Mouse (Mus musculus) limb, embryonic 15.5 days (tissue): Measurements from ENCODE around the gene Cdh8. TPM values are rescaled to one million over a fixed set of nuclear protein-coding genes. Genes with fewer than 3 reads are reported as not detected.

Experiments
- ATAC-seq: fragments of 200-750 bp; cut with Nextera tagmentation; 2 replicates; pipeline ENCODE4 v1.8.0; 2017; ENCODE audit warnings: low read depth, moderate TSS enrichment; ENCODE audit not compliant: insufficient number of reproducible peaks, low FRiP score, low TSS enrichment
- H3K27ac ChIP-seq: fragments of 300-500 bp; sonication (generic); 2 replicates; pipeline ENCODE4 v1.5.1; 2015; ENCODE audit warnings: moderate library complexity, mild to moderate bottlenecking, inconsistent platforms
- H3K27me3 ChIP-seq: fragments of 300-500 bp; sonication (generic); 2 replicates; pipeline ENCODE4 v1.6.1; 2015; ENCODE audit warnings: inconsistent platforms
- H3K36me3 ChIP-seq: fragments of 300-500 bp; sonication (generic); 2 replicates; pipeline ENCODE4 v1.6.1; 2015; ENCODE audit warnings: inconsistent platforms
- H3K4me1 ChIP-seq: fragments of 300-500 bp; sonication (generic); 2 replicates; pipeline ENCODE4 v1.6.1; 2015; ENCODE audit warnings: inconsistent platforms
- H3K4me2 ChIP-seq: fragments of 300-500 bp; sonication (generic); 2 replicates; pipeline ENCODE4 v1.6.1; 2015; ENCODE audit warnings: mild to moderate bottlenecking, inconsistent platforms
- H3K4me3 ChIP-seq: fragments of 300-500 bp; sonication (generic); 2 replicates; pipeline ENCODE4 v1.5.1; 2015; ENCODE audit warnings: mild to moderate bottlenecking, inconsistent platforms
- H3K9ac ChIP-seq: fragments of 300-500 bp; sonication (generic); 2 replicates; pipeline ENCODE4 v1.6.1; 2015; ENCODE audit warnings: inconsistent platforms
- H3K9me3 ChIP-seq: fragments of 300-500 bp; sonication (generic); 2 replicates; pipeline ENCODE4 v1.6.1; 2016; ENCODE audit warnings: inconsistent platforms
- WGBS: fragments of 180-500 bp; shearing (Covaris S2); methylation state at CpG from one replicate; pipeline ENCODE4 v1.1.7; 2015; 5-methylcytosine and 5-hydroxymethylcytosine counted together
- polyA plus RNA-seq: library from polyadenylated mRNA; unstranded; fragments of >200 nt; fragmentation: Nextera tagmentation; extraction: Ambion mirVana; gene quantifications from 2 replicates; pipeline ENCODE4 v1.2.1, GENCODE M21; 2015

The Cdh8 gene
- polyA plus RNA-seq, 1 experiment from 2014 or later: 2.1 TPM

DNA sequence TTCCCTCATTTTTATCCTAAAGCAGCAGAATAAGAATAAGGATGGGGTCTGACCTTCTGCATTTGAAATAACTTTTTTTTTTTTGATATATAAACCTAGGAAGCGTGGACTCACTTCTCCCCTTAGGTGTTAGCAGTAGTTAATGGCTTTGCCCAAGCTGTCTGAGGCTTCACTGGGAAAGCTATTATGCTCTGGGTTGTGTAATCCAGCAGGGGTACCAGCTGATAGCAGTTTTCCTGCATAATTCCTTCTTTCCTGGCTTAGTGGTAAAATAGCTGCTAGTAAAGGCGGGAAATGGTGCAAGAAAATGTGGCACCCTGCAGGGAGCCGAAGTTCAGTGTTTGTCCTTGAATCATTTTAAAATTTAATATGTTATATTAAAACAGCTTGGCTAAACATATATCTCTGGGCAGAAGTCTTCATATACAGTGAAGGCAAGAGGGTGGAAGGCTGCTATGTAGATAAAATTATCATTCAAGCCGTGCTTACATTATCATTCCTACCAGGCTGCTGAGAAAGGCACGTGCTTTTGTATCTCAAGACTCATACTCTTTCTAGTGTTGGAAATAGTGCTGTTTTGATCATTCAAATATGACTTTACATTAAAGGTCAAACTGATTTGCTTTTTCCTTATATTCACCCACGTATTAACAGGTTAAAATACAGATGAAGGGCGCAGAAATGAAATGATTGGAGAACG lies 367.5 kb downstream of the Cdh8 start:
- ATAC-seq: no peak
- Histone ChIP-seq H3K27me3 (no peaks in the 10 kb centered on the region), H3K4me2 (no peak overlapping the region), H3K9me3 (no peaks in the 10 kb centered on the region), H3K36me3 (no peaks in the 10 kb centered on the region), H3K9ac (no peak overlapping the region), H3K27ac (no peak overlapping the region), H3K4me1 (no peaks in the 10 kb centered on the region), H3K4me3 (no peak overlapping the region)
- WGBS: 71% methylated on average over 8 of the region's 8 CpGs

GRCm38 (mm10) chr8:99040423-99040822 lies 375.8 kb downstream of the Cdh8 start:
- Histone ChIP-seq H3K9me3 (no peaks in the 10 kb centered on the region), H3K27me3 (no peaks in the 10 kb centered on the region), H3K9ac (no peak overlapping the region), H3K36me3 (no peaks in the 10 kb centered on the region), H3K4me1 (no peaks in the 10 kb centered on the region), H3K4me3 (no peak overlapping the region), H3K4me2 (no peak overlapping the region), H3K27ac (no peak overlapping the region)
- ATAC-seq: no peak
- 92% methylated on average over 2 of the region's 2 CpGs for WGBS

DNA sequence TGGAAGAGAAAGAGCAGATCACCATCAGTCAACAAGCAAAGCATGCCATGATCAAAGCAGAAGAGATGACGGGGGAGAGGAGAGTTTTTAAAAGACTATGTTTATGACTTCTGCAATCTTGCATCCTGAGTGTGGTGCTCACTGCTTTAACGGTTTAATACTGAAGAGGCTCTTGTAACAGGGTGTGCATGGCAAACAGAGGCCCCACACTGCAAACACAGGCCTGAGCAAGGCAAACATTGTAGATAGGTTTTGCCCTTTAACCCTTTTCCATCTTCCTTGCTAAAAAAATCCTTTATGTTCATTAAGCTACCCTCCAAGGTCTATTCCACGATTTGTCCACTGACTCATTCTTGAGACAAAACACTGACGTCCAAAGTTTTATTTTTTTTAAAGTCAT lies 385.2 kb downstream of the Cdh8 start:
- no peak for ATAC-seq
- WGBS: 64% methylated on average over 4 of the region's 4 CpGs
- no peaks in the 10 kb centered on the region for H3K36me3 ChIP-seq

More for the DNA sequence above, 385.2 kb downstream of the Cdh8 start:
- Histone ChIP-seq H3K9me3 (no peaks in the 10 kb centered on the region), H3K4me1 (no peaks in the 10 kb centered on the region), H3K4me3 (no peak overlapping the region), H3K9ac (no peak overlapping the region), H3K4me2 (no peak overlapping the region), H3K27ac (no peak overlapping the region), H3K27me3 (no peaks in the 10 kb centered on the region)
